Mouse (Mus musculus) heart, adult 2 months (tissue): ENCODE results near the gene Ctnna2.

Experiments
- CTCF ChIP-seq: fragments of 200-600 bp; IDR thresholded peaks from 2 replicates; pipeline ENCODE4 v1.8.1; 2022; ENCODE audit warnings: antibody characterized with exemption, mild to moderate bottlenecking, moderate library complexity
- POLR2A ChIP-seq: fragments of 200-500 bp; IDR thresholded peaks from 2 replicates; pipeline ENCODE4 v1.6.1; 2011; ENCODE audit warnings: mild to moderate bottlenecking, low read depth, low read length, control low read depth; ENCODE audit not compliant: insufficient read depth

DNA sequence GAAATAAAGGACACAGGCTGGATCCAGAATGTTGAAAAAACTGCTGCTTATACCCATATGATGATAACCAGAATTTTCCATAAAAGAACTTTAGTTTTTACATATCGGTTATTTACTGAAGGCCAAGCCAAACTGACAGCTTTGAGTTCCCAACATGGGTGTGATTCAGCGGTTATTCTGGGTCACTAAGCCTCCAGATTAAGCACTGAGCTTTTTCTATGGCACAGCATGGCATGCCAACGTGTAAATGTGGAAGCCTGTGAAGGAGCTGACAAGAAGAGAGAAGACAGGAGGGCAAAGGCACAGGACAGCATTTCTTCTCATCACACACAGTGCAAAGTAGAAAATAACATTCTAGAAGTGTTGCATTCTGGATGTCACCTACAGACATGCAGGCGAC lies 240.9 kb downstream of the Ctnna2 start:
- TF ChIP-seq POLR2A (no peak), CTCF (no peak)
